Mouse (Mus musculus) gastrocnemius, postnatal 25 days (tissue): ENCODE measurements around the gene Tmem150a. TPM values are rescaled to one million over a fixed set of nuclear protein-coding genes. Genes with fewer than 3 reads are reported as not detected.
A peak's percentile ranks its signal among the peaks of the same experiment; 100 is the strongest.

Experiments used
- DNase-seq: peaks from one replicate; pipeline ENCODE4 v3.0.0; 2022
- total RNA-seq, 2 experiments: library from RNA; stranded (reverse); gene quantifications; 1 replicate in 1 of 2; 2 replicates in 1 of 2; pipeline ENCODE4 v1.2.3; 2021

Gene Tmem150a
- total RNA-seq, 2 experiments from 2014 or later, result 14.8 to 17.3 TPM

DNA sequence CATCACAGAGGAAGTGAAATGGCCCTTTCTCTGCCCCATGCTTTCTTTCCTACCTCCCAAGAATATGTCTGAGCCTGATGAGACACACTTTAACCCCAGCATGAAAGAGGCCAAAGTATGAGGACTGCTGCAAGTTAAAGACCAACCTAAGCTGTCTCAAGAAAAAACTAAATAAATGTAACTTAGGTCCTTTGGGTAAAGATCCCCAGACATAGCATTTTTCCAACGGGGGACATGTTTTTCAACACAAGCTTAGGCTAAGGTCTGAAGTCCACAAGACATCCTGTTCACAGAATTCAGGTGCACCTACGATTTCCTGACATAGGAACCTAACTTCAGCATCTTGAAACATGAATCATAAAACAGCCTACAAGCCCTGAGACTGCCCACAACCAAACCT, 5.0 kb upstream of the Tmem150a start:
- no peak for DNase-seq

GRCm38 (mm10) chr6:72352636-72353405, 2.4 kb upstream of the Tmem150a start:
- no peak for DNase-seq

GRCm38 (mm10) chr6:72354025-72354424, 1.2 kb upstream of the Tmem150a start:
- DNase-seq, result no peak

- no peak for DNase-seq
These were observed 820 bp downstream of the Tmem150a start for GRCm38 (mm10) chr6:72356001-72356532.

GRCm38 (mm10) chr6:72357164-72358079, 2.2 kb downstream of the Tmem150a start:
- DNase-seq, result no peak

- DNase-seq, result no peak
These were observed 3.0 kb downstream of the Tmem150a start for GRCm38 (mm10) chr6:72358086-72358764.

GRCm38 (mm10) chr6:72359343-72359742, 4.1 kb downstream of the Tmem150a start:
- no peak for DNase-seq

- DNase-seq, result no peak
These were observed 4.8 kb downstream of the Tmem150a start for GRCm38 (mm10) chr6:72359891-72360598.

DNA sequence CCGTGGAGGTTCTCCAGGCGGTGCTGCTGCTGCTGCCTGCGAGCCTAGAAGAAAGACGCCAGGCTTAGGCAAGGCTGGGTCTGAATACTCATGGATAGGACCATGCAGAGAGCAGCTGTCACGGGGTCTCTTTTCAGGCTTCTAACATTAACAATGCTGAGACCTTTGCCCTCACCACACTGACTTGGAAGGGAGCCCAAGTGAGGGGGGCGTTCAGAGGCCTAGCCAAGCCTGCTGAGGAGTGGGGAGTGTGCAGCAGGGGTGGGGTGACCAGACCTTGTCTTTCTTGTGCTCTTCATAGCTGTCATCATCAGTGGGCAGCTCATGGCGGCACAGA, 5.3 kb downstream of the Tmem150a start:
- no peak for DNase-seq

DNA sequence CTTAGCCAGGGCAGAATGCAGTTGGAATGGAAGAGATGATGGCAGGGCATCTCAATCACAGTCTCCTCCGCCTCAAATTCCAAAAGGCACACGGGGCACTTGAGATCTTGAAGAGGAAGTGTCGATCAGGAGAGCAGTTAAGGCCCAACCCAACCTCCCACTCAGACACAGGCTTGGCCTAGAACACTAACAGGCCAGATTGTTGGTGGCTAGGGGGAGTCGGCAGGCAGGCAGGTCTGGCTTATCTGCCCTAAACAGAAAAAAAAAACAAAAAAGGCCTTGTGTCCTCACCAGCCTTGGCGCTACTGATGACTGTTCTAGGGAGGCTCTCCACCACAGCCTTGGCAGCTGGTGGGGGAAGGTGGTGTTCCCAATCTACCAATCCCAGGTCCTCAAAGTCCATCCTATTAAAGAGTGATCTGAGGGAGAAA, 5.9 kb downstream of the Tmem150a start:
- no peak for DNase-seq

DNA sequence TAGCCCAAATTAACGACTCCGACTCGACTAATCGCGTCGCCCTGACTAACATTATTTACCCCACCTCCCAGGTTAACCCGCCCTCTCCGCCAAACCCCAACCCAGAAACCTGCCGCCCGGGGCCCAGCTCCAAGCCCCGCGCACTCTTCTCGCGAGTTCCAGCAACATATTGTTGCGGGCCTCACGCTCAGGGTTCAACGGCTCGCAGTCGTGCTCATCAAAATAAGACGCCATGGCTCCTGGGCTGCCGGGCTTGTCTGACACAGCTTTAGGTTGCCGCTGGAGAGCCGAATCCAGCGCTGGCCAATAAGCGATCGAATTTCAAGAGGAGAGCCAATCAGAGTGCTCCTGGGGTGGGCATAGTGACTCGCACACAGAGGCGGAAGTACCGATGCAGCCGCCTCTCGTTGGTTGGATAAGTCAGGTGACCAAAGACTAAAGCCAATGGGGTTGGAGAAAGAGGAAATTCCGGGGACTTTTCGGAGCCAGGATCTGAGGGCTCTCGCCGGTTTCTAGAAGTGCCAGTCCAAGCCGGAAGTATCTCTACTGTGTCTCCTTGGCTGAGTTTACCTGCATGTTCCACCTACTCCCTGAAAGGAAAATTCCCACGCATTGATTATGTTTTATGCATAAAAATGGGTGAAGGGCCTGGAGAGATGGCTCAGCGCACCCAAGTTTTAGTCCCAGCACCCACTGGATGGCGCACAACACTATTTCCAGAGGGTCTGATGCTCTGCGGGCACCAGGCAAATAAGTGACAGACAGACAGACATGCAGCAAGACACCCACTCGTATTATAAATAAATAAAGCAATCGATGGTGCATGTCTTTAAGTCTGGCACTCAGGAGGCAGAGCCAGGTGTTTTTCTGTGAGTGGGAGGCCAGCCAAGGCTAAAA, 7.1 kb downstream of the Tmem150a start:
- DNase-seq, result peak; percentile 97

DNA sequence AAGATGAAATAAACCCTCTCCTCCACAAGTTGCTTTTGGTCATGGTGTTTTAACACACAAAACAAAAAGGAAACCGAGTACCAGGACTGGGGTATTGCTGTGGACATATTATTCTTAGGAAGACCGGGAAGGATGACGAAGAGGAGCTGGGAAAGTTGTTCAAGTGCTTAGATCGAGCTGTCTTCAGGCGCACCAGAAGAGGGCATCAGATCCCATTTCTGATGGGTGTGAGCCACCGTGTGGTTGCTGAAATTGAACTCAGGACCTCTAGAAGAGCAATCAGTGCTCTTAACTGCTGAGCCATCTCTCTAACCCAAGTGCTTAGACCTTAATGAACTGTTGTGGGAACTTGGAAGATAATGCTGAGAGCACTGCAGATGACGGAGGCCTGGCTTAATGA, 8.8 kb downstream of the Tmem150a start:
- no peak for DNase-seq

DNA sequence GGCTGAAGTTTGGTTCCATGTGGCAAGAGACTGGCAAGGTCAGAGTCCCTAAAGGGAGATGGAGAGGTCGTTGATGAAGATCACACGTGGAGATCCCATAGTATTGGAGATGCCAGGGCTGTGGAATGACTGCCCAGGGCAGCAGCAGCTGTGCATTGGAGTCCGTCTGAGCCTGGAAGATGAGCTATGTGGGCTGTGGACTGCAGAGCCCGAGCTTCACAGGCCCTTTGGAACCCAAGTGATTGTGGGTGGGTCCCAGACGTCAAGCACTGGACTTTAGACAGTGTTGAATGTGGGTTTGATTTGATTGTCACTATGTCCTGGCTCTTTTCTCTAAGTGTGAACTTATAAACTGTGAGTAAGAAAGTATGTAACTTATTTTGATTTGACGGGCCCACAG, 9.7 kb downstream of the Tmem150a start:
- DNase-seq, result no peak

DNA sequence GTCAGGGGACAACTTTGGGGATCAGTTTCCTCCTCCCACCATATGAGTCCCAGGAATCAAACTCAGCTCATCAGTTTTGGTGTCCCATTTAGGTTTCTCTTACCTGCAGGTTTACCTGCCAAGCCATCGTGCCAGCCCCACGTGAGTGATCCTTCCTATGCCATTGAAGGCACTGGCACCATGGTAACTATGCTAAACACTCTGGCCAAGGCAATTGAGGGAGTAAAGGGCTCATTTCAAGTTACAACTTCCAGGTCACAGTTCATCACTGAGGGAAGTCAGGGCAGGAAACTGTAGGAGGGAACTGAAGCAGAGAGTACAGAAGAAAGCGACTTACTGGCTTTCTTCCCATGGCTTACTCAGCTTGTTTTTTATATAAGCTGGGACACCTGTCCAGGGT, 11.1 kb downstream of the Tmem150a start:
- no peak for DNase-seq

- no peak for DNase-seq
These were observed 11.7 kb downstream of the Tmem150a start, which contains the start of gene Rnf181 for GRCm38 (mm10) chr6:72366844-72367443. Gene Rnf181 (minus strand): TSS chr6:72366956.

DNA sequence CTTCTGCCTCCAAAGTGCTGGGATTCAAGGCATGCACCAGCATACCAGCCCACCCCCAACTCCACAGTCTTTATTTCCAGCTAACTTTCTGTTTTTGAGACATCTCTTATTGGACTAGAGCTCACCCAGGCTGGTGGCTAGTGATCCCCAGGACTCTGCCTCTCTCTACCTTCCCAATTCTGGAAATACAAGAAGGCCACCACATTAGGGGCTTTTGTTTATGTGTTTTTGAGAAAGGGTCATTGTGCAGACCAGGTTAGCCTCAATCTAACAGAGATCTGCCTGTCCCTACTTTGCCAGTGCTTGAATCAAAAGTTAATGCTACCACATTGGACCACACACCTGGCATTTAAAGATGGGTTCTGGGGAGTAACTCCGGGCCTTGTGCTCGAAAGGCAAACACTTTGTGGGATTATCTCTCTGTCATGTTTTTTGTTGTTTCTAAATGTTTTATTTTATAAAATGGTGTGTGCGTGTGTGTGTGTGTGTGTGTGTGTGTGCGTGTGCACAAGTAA, 12.3 kb downstream of the Tmem150a start:
- DNase-seq, result no peak

DNA sequence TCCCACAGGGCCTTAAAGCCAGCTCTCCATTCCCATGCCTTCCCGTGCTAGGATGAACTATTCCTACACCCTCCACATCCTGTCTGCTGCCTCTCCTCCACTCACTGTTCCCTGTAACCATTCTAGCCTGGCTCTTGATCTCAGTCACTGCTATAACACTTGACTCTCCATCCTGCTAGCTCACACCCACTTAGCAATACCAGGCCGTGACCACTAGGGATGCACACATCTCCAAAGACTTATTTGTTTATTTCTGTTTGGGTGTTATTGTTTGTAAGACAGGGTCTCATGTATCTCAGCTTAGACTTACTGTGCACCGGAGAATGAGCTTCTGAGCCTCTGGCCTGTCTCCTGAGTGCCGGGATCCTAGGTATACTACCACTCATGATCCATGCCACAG, 14.3 kb downstream of the Tmem150a start:
- DNase-seq, result no peak

DNA sequence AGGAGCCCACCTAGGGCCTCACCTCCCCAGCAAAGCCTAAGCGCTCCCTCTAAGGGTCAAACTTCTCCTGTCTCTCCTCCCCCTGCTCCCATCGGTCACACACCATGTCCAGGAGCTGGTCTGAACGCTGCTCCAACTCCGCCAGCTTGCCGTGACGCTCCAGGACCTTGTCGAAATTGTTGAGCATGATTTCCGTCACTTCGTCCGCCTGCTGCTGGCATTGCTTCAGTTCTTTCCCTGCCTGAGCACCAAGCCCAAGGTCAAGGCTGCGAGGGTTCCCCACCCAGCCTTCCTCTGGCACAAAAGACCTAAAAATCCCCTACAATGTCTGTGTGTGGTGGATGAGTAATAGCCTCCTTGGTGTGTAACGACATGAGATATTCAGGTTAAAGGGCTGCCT, 14.8 kb downstream of the Tmem150a start:
- DNase-seq, result no peak

GRCm38 (mm10) chr6:72371147-72371546, 15.9 kb downstream of the Tmem150a start:
- DNase-seq, result no peak

- no peak for DNase-seq
These were observed 16.3 kb downstream of the Tmem150a start for GRCm38 (mm10) chr6:72371571-72371970.
